9 mouse cellular contexts compared by ENCODE assay signal in genomic region chr5:36141112-36141511, GRCm38 (mm10).
DNase-seq lines count a peak whose midpoint lies in the region; ATAC-seq and TF ChIP-seq lines count a peak whose summit lies in the region.
"Had no signal": no experiment of that assay in that cellular context is flagged by ENCODE, and none has a peak within 500 bp of the region (broad histone marks: within the 10 kb centered on the region; RNA-seq: fewer than 3 reads in every experiment).

No protein-coding gene starts in this region.

- ATAC-seq in neural tube, embryonic 15.5 days (ENCODE audit: low FRiP score) = peak; percentile 32
- ATAC-seq in hindbrain, embryonic 11.5 days (ENCODE audit: low FRiP score) = no peak

- no peak for TF ChIP-seq POLR2A in cortical plate, adult 2 months (IDR thresholded peaks at IDR 0.05; ENCODE audit: extremely low read depth, insufficient read depth, low read length)

- TF ChIP-seq CTCF in layer of hippocampus, adult 2 months (conservative IDR thresholded peaks at IDR 0.05) = peak; percentile 59
- peak; percentile 53 for TF ChIP-seq CTCF in cortical plate, adult 2 months (IDR thresholded peaks at IDR 0.05; ENCODE audit: extremely low read depth, insufficient read depth, low read length)

- H3K4me1 ChIP-seq in cortical plate, adult 2 months (ENCODE audit: control insufficient read depth, insufficient read depth, low read length) = peaks cover 1% of the 10 kb centered on the region; the same call in 1 of the 2 replicates
- H3K4me1 ChIP-seq in neural tube, embryonic 15.5 days = peaks cover 6% of the 10 kb centered on the region; the same call in 1 of the 2 replicates
- peaks cover 2% of the 10 kb centered on the region; the same call in 1 of the 2 replicates for H3K4me1 ChIP-seq in hindbrain, embryonic 11.5 days (replicated peaks; ENCODE audit: control insufficient read depth, insufficient read depth, low read length)

- no peak overlapping the region for H3K4me3 ChIP-seq in layer of hippocampus, adult 2 months
- no peak overlapping the region for H3K4me3 ChIP-seq in cortical plate, adult 2 months (ENCODE audit: insufficient read depth, low read length)
- no peak overlapping the region for H3K4me3 ChIP-seq in neural tube, embryonic 15.5 days (replicated peaks)
- no peak overlapping the region for H3K4me3 ChIP-seq in hindbrain, embryonic 11.5 days (ENCODE audit: low read depth, low read length)

- H3K9me3 ChIP-seq in neural tube, embryonic 15.5 days (replicated peaks) = no peaks in the 10 kb centered on the region
- H3K9me3 ChIP-seq in hindbrain, embryonic 11.5 days (ENCODE audit: control insufficient read depth, low read length) = no peaks in the 10 kb centered on the region

- DNase-seq in layer of hippocampus, adult 2 months (ENCODE audit: low spot score in 2 of 2) = no peak
- no peak for DNase-seq in layer of hippocampus, adult 9-10 months (ENCODE audit: low spot score)
- peak; percentile 27 for DNase-seq in T-cell, adult 2 months (ENCODE audit: low spot score)
- DNase-seq in hindbrain, embryonic 11.5 days (ENCODE audit: low spot score) = no peak
- DNase-seq in embryo, embryonic 10.5 days (ENCODE audit: low spot score) = no peak
- DNase-seq in spleen, postnatal 4 days (ENCODE audit: low spot score in 2 of 2) = no peak

- no peak overlapping the region for H3K4me2 ChIP-seq in neural tube, embryonic 15.5 days
- H3K4me2 ChIP-seq in hindbrain, embryonic 11.5 days (replicated peaks; ENCODE audit: low read depth, low read length) = no peak overlapping the region

- peaks cover 13% of the 10 kb centered on the region; the same call in 1 of the 2 replicates for H3K27me3 ChIP-seq in neural tube, embryonic 15.5 days (replicated peaks)
- H3K27me3 ChIP-seq in hindbrain, embryonic 11.5 days (ENCODE audit: control insufficient read depth, insufficient read depth, low read length) = no peaks in the 10 kb centered on the region

- no peak overlapping the region for H3K27ac ChIP-seq in layer of hippocampus, adult 2 months
- no peak overlapping the region for H3K27ac ChIP-seq in cortical plate, adult 2 months (ENCODE audit: insufficient read depth, low read length)
- no peak overlapping the region for H3K27ac ChIP-seq in neural tube, embryonic 15.5 days (replicated peaks)
- no peak overlapping the region for H3K27ac ChIP-seq in hindbrain, embryonic 11.5 days (ENCODE audit: low read depth, low read length)
- H3K27ac ChIP-seq: macrophage had no signal

- H3K9ac ChIP-seq in neural tube, embryonic 15.5 days (replicated peaks) = no peak overlapping the region
- no peak overlapping the region for H3K9ac ChIP-seq in hindbrain, embryonic 11.5 days (ENCODE audit: low read depth, low read length)

- 84% methylated on average over 4 of the region's 4 CpGs for WGBS in neural tube, embryonic 15.5 days
- 91% methylated on average over 4 of the region's 4 CpGs for WGBS in hindbrain, embryonic 11.5 days

- no peaks in the 10 kb centered on the region for H3K36me3 ChIP-seq in neural tube, embryonic 15.5 days
- H3K36me3 ChIP-seq in hindbrain, embryonic 11.5 days (ENCODE audit: control insufficient read depth, insufficient read depth, low read length) = no peaks in the 10 kb centered on the region
